Mouse (Mus musculus) layer of hippocampus, adult 8-10 months (tissue): ENCODE data around the gene Myh8. TPM values are rescaled to one million over a fixed set of nuclear protein-coding genes. Genes with fewer than 3 reads are reported as not detected.

Experiments used
- total RNA-seq, 4 experiments: library from RNA; stranded (reverse); gene quantifications; 2 replicates each; pipeline ENCODE4 v1.2.4; 2022

The Myh8 gene
- total RNA-seq, 4 experiments from 2014 or later, result 1.0 to 1.6 (median 1.4) TPM

Other genes with a start within 250 kb of the Myh8 start
- 10 to 100 TPM; 24.0 to 31.6 (median 29.5) TPM for gene Adprm, start 224.5 kb upstream of the Myh8 start, total RNA-seq
- 10 to 100 TPM in 1 of 4 experiments, 1 to 10 TPM in 3; 8.0 to 11.0 (median 9.7) TPM for gene Sco1, start 224.5 kb upstream of the Myh8 start, total RNA-seq
- 1 to 10 TPM in 1 of 4 experiments, under 1 TPM in 3; 0.50 to 1.1 (median 0.81) TPM for gene Myh3, start 198.8 kb upstream of the Myh8 start, total RNA-seq
- under 1 TPM; 0.19 to 0.61 (median 0.29) TPM for gene Myh2, start 106.1 kb upstream of the Myh8 start, total RNA-seq
- under 1 TPM; 0.08 to 0.37 (median 0.16) TPM for gene Myh1, start 77.1 kb upstream of the Myh8 start, total RNA-seq
- gene Myh4, start 39.1 kb upstream of the Myh8 start, total RNA-seq, result 1 to 10 TPM in 1 of 4 experiments, under 1 TPM in 3; 0.08 to 3.0 (median 0.15) TPM
- under 1 TPM in 2 of 4 experiments, not detected in 2; 0.11 to 0.45 TPM for gene Myh13, start 44.5 kb downstream of the Myh8 start, total RNA-seq
- 100 to 1,000 TPM; 425 to 480 (median 467) TPM for gene Gas7, start 178.3 kb downstream of the Myh8 start, total RNA-seq